Mouse (Mus musculus): ENCODE results near the gene Arl10. TPM values are rescaled to one million over a fixed set of nuclear protein-coding genes. Genes with fewer than 3 reads are reported as not detected.
A peak's percentile ranks its signal among the peaks of the same experiment; 100 is the strongest.

The Arl10 gene
- polyA plus RNA-seq, 1 experiment from 2014 or later, result 114 TPM

DNA sequence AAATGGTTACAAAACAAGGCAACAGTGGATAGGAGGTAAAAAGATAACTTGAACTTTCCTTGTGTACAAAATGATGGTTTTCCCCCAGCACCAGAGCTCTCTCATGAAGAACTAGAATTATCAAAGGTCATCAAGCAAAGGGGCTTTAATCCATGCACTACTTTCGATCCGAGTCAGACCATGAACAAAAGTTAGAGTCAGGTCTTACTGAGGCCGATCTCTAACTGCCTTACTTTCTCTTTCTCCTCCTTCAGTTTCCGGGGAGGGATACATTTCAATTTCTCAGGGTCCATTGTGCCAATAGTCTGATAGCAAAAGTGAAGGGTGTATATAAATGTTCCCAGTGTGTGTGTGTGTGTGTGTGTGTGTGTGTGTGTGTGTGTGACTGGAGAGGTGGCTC is 2.2 kb upstream of the Arl10 start:
- Histone ChIP-seq H3K4me2 (ENCODE audit: low read length) (no peak overlapping the region), H3K4me3 (ENCODE audit: low read depth, low read length) (no peak overlapping the region), H3K36me3 (ENCODE audit: control insufficient read depth, insufficient read depth, low read length) (0 out of 2 replicates have a peak, but pooled peaks cover 2% of the 10 kb centered on the region), H3K4me1 (ENCODE audit: control insufficient read depth, insufficient read depth, low read length) (peaks cover 19% of the 10 kb centered on the region), H3K27ac (ENCODE audit: low read length) (no peak overlapping the region), H3K9me3 (replicated peaks; ENCODE audit: control insufficient read depth, low read length, poor library complexity, severe bottlenecking) (no peaks in the 10 kb centered on the region), H3K27me3 (ENCODE audit: control insufficient read depth, insufficient read depth, low read depth, low read length) (0 out of 2 replicates have a peak, but pooled peaks cover 4% of the 10 kb centered on the region), H3K9ac (ENCODE audit: low read depth, low read length) (no peak overlapping the region)
- 85% methylated on average over 4 of the region's 4 CpGs for WGBS
- no peak for ATAC-seq

DNA sequence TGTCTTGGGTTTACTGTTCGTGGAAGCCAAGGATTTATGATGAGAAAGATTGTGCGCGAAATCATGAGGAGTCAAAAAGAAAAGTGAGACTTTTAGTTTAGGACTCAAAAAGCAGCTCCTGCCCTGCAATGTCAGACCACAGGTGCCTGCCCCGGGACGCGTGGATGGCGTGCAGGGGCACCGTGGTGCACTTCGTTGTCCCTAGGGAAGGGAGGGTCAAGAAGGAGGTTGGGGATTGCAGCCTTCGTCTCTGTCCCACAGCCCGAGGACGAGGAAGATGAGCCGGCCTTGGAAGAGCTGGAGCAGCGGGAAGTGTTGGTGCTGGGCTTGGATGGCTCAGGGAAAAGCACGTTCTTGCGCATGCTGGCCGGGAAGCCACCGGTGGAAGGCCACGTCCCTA is 674 bp downstream of the Arl10 start:
- H3K9ac ChIP-seq (ENCODE audit: low read depth, low read length), result peak overlapping the region; percentile 93
- peaks cover 7% of the 10 kb centered on the region for H3K36me3 ChIP-seq (ENCODE audit: control insufficient read depth, insufficient read depth, low read length)
- 2% methylated on average over 19 of the region's 19 CpGs for WGBS
- peak overlapping the region; percentile 85 for H3K4me2 ChIP-seq (ENCODE audit: low read length)
- peak overlapping the region; percentile 78 for H3K27ac ChIP-seq (ENCODE audit: low read length)
- 0 out of 2 replicates have a peak, but pooled peaks cover 4% of the 10 kb centered on the region for H3K27me3 ChIP-seq (ENCODE audit: control insufficient read depth, insufficient read depth, low read depth, low read length)
- no peak; the same call in 1 of the 2 replicates for ATAC-seq
- H3K4me3 ChIP-seq (ENCODE audit: low read depth, low read length), result peak overlapping the region; percentile 81
- no peaks in the 10 kb centered on the region for H3K9me3 ChIP-seq (replicated peaks; ENCODE audit: control insufficient read depth, low read length, poor library complexity, severe bottlenecking)
- H3K4me1 ChIP-seq (ENCODE audit: control insufficient read depth, insufficient read depth, low read length), result peaks cover 19% of the 10 kb centered on the region

DNA sequence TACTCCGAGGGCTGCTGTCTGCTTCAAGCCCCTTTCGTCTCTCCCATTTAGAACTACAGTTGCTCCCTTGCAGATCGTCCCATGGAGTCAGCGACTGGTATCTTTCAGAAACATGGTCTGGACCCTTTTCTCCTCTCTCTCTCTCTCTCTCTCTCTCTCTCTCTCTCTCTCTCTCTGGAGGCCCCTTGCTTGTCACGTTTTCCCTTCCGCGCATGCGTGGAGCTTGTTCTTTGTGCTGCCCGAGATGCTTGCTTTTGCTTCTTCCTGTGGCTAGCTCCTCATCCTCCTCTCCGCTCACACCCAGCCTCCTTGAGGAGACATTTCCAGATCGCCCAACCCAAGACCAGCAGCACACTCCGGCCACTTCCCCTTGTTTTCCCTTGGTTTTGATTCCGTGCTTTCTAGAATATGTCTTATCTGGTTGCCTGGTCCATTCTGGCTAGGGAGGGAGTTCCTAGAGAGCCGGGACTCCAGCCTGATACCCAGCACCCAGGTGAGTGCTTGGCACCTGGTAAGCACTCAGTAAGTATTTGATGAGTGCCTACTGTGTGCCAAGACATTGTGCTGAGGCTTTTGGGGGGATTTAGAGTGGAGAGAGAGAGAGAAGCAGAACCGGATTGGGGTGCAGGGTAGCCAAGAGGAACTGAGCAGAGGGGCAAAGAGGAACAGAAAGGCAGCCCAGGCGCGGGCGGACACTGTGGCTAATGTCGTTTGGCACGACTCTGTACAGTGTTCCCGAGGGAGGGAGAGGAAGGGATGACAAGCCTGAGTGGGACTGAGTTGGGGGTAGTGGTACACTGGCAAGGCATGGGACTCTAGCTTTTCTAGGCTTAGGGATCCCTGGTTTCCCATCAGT is 3.1 kb downstream of the Arl10 start:
- no peak for ATAC-seq
- no peak overlapping the region for H3K4me3 ChIP-seq (ENCODE audit: low read depth, low read length)
- H3K4me2 ChIP-seq (ENCODE audit: low read length), result no peak overlapping the region; the same call in 1 of the 2 replicates
- H3K36me3 ChIP-seq (ENCODE audit: control insufficient read depth, insufficient read depth, low read length), result peaks cover 21% of the 10 kb centered on the region
- H3K27me3 ChIP-seq (ENCODE audit: control insufficient read depth, insufficient read depth, low read depth, low read length), result 0 out of 2 replicates have a peak, but pooled peaks cover 4% of the 10 kb centered on the region
- WGBS, result 82% methylated on average over 21 of the region's 21 CpGs
- no peak overlapping the region for H3K27ac ChIP-seq (ENCODE audit: low read length)
- peaks cover 19% of the 10 kb centered on the region for H3K4me1 ChIP-seq (ENCODE audit: control insufficient read depth, insufficient read depth, low read length)
- H3K9ac ChIP-seq (ENCODE audit: low read depth, low read length), result no peak overlapping the region
- H3K9me3 ChIP-seq (replicated peaks; ENCODE audit: control insufficient read depth, low read length, poor library complexity, severe bottlenecking), result no peaks in the 10 kb centered on the region

DNA sequence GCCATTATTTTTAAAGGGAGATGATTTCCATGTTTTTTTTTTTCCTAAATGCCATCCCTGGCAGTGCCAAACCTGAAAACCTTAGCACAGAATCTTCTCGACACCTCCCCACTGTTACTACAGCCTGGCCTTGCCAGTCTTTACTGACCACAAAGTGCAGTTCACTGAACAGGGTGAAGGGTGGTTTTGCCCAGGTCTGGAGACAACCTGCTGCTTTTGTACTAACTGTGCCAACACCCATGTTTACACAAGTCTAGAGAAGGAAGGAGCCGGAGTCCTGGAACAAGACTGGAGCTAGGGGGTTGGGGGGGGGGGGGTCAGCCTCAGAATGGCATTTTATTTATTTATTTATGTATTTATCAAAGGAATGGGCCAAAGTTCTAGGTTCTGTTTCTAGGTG is 6.6 kb downstream of the Arl10 start:
- Histone ChIP-seq H3K27me3 (ENCODE audit: control insufficient read depth, insufficient read depth, low read depth, low read length) (no peaks in the 10 kb centered on the region), H3K9me3 (replicated peaks; ENCODE audit: control insufficient read depth, low read length, poor library complexity, severe bottlenecking) (no peaks in the 10 kb centered on the region), H3K4me1 (ENCODE audit: control insufficient read depth, insufficient read depth, low read length) (peaks cover 6% of the 10 kb centered on the region), H3K4me2 (ENCODE audit: low read length) (no peak overlapping the region), H3K36me3 (ENCODE audit: control insufficient read depth, insufficient read depth, low read length) (peaks cover 31% of the 10 kb centered on the region), H3K27ac (ENCODE audit: low read length) (no peak overlapping the region), H3K9ac (ENCODE audit: low read depth, low read length) (no peak overlapping the region), H3K4me3 (ENCODE audit: low read depth, low read length) (no peak overlapping the region)
- WGBS, result 78% methylated on average over 2 of the region's 2 CpGs
- no peak for ATAC-seq

DNA sequence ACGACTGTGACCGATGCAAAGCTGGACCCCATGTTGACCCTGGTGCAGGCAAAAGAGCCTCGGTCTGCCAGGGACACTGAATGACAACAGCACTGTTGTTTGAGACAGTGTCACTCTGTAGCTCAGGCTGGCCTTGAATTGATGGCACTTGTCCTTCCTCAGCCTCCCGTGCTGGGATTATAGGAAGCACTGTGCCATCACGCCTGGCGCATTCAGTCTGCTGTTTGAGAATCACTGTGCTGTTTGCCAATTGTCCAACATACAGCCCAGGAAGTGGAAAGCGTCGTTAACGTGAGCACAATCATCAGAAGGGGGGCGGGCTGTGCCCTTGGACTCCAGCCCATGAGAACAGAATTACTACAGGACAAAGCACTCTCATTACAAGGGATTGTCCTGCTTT is 7.3 kb downstream of the Arl10 start:
- ATAC-seq, result no peak
- Histone ChIP-seq H3K27ac (ENCODE audit: low read length) (no peak overlapping the region), H3K36me3 (ENCODE audit: control insufficient read depth, insufficient read depth, low read length) (peaks cover 31% of the 10 kb centered on the region), H3K4me2 (ENCODE audit: low read length) (no peak overlapping the region), H3K9me3 (replicated peaks; ENCODE audit: control insufficient read depth, low read length, poor library complexity, severe bottlenecking) (no peaks in the 10 kb centered on the region), H3K4me3 (ENCODE audit: low read depth, low read length) (no peak overlapping the region), H3K9ac (ENCODE audit: low read depth, low read length) (no peak overlapping the region), H3K27me3 (ENCODE audit: control insufficient read depth, insufficient read depth, low read depth, low read length) (no peaks in the 10 kb centered on the region), H3K4me1 (ENCODE audit: control insufficient read depth, insufficient read depth, low read length) (no peaks in the 10 kb centered on the region)
- WGBS, result 68% methylated on average over 10 of the region's 10 CpGs

DNA sequence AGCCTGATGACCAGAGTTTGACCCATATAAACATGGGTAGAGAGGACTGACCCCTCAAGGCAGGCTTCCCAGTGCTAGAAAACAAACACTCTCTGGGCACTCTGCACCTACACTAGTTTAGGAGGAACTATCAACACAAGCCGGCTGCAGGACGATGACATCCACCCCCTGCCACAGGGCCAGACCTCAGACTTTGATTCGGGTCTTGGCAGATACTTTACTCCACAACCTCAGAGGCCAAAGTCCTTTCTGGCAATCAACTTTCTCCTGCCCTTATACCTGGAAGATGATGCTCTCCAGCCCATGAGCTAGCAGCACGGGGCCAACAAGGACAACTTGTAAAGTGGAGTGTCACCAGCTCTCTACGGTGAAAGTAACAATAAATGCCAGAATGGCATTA is 8.0 kb downstream of the Arl10 start:
- Histone ChIP-seq H3K9me3 (replicated peaks; ENCODE audit: control insufficient read depth, low read length, poor library complexity, severe bottlenecking) (no peaks in the 10 kb centered on the region), H3K36me3 (ENCODE audit: control insufficient read depth, insufficient read depth, low read length) (peaks cover 29% of the 10 kb centered on the region), H3K27ac (ENCODE audit: low read length) (no peak overlapping the region), H3K27me3 (ENCODE audit: control insufficient read depth, insufficient read depth, low read depth, low read length) (no peaks in the 10 kb centered on the region), H3K4me3 (ENCODE audit: low read depth, low read length) (no peak overlapping the region), H3K4me1 (ENCODE audit: control insufficient read depth, insufficient read depth, low read length) (no peaks in the 10 kb centered on the region), H3K9ac (ENCODE audit: low read depth, low read length) (no peak overlapping the region), H3K4me2 (ENCODE audit: low read length) (no peak overlapping the region)
- ATAC-seq, result no peak
- WGBS, result 92% methylated on average over 5 of the region's 5 CpGs

DNA sequence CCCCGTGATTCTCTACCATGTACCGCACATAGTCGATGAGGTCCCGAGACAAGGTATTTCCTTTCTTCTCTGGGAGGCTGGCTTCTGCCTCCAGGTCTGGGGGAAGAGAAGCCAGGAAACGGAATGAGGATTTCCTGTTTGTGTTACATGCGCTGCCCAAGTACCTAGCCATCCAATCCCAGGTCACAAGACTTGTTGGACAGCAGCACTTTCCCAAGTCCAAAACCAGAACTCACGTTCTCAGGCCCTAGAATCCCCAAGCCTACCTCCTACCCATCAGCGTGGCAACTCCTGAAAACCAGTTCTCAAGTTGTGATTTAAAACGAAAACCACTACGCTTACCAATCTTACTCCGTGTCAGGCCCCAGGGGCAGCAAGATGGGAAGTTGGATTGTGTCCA is 11.0 kb downstream of the Arl10 start:
- no peak overlapping the region for H3K4me2 ChIP-seq (ENCODE audit: low read length)
- no peak overlapping the region for H3K4me3 ChIP-seq (ENCODE audit: low read depth, low read length)
- H3K9ac ChIP-seq (ENCODE audit: low read depth, low read length), result no peak overlapping the region
- no peaks in the 10 kb centered on the region for H3K27me3 ChIP-seq (ENCODE audit: control insufficient read depth, insufficient read depth, low read depth, low read length)
- peaks cover 10% of the 10 kb centered on the region for H3K4me1 ChIP-seq (ENCODE audit: control insufficient read depth, insufficient read depth, low read length)
- no peak overlapping the region for H3K27ac ChIP-seq (ENCODE audit: low read length)
- H3K36me3 ChIP-seq (ENCODE audit: control insufficient read depth, insufficient read depth, low read length), result peaks cover 23% of the 10 kb centered on the region
- H3K9me3 ChIP-seq (replicated peaks; ENCODE audit: control insufficient read depth, low read length, poor library complexity, severe bottlenecking), result no peaks in the 10 kb centered on the region
- ATAC-seq, result no peak
- WGBS, result 94% methylated on average over 11 of the region's 11 CpGs

DNA sequence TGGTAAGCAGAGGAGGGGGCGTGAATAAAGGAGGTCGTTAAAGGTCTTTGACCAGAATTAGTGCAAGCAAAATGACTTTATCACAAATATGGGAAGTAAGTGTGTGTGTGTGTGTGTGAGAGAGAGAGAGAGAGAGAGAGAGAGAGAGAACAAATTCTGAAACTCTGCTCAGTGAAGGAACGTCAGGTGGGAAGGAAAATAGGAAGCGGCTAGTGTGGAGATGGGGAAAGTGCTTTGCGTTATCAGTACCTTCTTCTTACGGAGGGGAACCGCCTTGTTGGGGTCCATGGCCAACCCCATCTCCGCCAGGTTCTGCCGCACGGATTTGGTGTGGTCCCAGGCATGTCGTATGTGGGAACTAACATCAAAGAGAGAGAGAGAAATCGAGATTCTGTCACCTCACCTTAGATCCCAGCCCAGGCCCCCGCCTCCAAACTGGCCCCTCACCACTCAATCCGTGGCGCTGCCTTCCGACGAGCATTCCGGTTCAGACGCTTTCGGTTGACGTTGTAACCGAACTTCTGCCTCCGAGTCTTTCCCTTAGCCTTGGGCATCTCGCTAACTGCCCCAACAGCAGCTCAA is 14.7 kb downstream of the Arl10 start:
- 2% methylated on average over 24 of the region's 24 CpGs for WGBS
- peak overlapping the region; percentile 64 for H3K9ac ChIP-seq (ENCODE audit: low read depth, low read length)
- no peaks in the 10 kb centered on the region for H3K9me3 ChIP-seq (replicated peaks; ENCODE audit: control insufficient read depth, low read length, poor library complexity, severe bottlenecking)
- peaks cover 5% of the 10 kb centered on the region; the same call in 1 of the 2 replicates for H3K36me3 ChIP-seq (ENCODE audit: control insufficient read depth, insufficient read depth, low read length)
- peak overlapping the region; percentile 58 for H3K4me2 ChIP-seq (ENCODE audit: low read length)
- peak; percentile 49 for ATAC-seq
- peak overlapping the region; percentile 85 for H3K4me3 ChIP-seq (ENCODE audit: low read depth, low read length)
- H3K4me1 ChIP-seq (ENCODE audit: control insufficient read depth, insufficient read depth, low read length), result peaks cover 22% of the 10 kb centered on the region
- H3K27me3 ChIP-seq (ENCODE audit: control insufficient read depth, insufficient read depth, low read depth, low read length), result no peaks in the 10 kb centered on the region
- H3K27ac ChIP-seq (ENCODE audit: low read length), result 0 out of 2 replicates have a peak overlapping the region, but pooled peaks have one; percentile 15

Measured in midbrain, embryonic 16.5 days (tissue).